Mouse (Mus musculus): ENCODE measurements around the gene Zmynd8.

- TF ChIP-seq POLR2A (IDR thresholded peaks at IDR 0.05; ENCODE audit: control insufficient read depth, extremely low read depth, insufficient read depth, low read length, poor library complexity) (no peak), CTCF (IDR thresholded peaks at IDR 0.05; ENCODE audit: borderline replicate concordance, control insufficient read depth, extremely low read depth, insufficient read depth, low read length, poor library complexity) (no peak)
Measured at GRCm38 (mm10) chr2:165860962-165861682, 37.7 kb downstream of the Zmynd8 start.

Data from thymus, adult 2 months (tissue).